Mouse (Mus musculus) subcutaneous adipose tissue, adult 2 months (tissue): ENCODE data around the gene Calhm5. TPM values are rescaled to one million over a fixed set of nuclear protein-coding genes. Genes with fewer than 3 reads are reported as not detected.

Source experiments
- polyA plus RNA-seq: library from polyadenylated mRNA; depleted of rRNA; stranded (reverse); fragments of >200 nt; gene quantifications from 2 replicates; pipeline ENCODE4 v1.2.3, GENCODE M21; 2012; ENCODE audit warnings: low replicate concordance; rRNA removed

The Calhm5 gene
- 0.77 and 1.5 TPM in 2 replicates for polyA plus RNA-seq

DNA sequence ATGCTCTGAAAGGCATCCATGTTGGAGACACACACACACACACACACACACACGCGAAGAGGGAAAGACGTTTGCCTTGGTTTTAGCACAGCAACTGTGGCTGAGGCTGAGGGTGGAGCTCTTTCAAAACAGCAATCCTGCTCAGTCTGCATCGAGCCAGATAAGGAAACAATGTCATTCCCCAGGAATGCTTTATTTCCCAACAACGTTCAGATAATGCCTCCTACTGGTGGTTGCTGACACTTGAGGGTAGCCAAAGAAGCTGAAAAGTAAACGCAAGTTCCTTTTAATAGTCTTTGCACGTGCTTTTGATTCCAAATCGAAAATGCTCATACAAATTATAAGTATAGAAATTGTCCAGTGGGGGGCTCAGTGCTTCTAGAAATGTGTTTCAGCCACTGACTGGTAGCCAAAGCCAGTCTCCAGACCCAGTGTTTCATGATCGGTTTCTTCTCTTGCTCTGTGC is at the start of gene Calhm5:
Gene Calhm5 (minus strand): TSS at position 102 of the 466 bp plus-strand sequence.

DNA sequence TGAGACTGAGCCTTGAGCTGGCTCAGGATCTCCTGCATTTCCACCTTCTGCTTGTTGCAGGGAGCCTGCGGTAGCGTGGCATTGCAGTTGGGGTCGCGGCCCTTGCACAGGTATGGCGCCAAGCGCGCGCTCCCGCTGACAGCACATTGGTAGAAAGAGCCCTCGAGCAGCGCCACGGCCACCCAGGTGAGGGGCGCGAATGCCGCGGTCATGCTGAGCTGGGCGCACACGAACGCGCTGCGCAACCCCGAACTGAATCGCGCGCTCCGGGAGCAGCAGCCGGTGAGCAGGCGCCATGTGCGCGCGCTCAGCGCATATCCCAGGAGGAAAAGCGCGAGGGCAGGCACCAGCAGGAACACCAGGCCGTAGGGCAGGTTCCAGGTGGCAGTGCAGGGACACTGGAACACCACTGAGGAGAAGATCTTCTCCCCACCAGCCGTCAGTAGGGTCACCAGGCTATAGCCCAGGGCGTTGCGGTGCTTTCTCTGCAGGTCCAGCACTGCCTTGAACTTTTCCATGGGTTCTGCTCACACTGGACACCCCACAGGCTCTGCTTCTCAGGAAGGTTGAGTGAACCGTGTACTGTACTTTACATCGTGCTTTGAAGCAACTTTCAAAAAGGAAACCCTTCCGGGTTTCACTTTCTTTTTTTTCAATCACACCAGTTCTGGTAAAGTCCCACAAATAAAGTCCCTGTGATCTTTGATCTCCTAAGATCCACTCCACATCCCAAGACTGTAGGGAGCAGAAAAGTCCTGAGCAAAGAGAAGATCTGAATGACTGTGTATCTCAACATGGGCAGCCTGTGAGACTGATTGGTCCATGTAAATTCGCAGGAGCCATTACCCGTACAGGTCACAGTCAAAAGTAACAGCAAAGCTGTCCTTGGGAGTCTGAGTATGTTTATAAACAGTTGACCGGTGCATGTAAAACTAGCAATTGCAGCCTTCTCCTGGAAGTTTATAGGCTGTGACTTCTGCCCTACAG is 31.4 kb upstream of the Calhm5 start, which contains the start of gene Calhm6:
Gene Calhm6 (minus strand): TSS at position 593 of the 987 bp plus-strand sequence.

DNA sequence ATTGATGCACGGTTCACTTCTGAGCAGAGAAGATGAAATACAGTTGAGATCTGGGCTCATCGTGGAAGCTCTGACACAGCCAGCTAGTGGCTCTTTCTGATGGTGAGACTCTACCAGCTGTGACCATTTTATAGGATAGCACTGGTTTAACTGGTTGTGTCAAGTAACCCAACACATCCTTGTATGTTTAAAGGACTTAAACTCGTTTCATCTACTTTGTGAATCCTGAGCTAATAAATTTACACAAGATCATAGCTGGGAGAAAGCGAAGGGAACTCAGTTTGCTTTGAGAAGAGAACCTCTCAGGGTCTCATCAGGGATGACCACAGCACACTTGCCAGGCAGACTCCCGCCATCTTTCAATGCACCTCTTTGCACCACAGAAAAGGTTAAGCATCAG is 52.1 kb downstream of the Calhm5 start, which contains the start of gene Calhm4:
Gene Calhm4 (minus strand): TSS at position 101 of the 400 bp plus-strand sequence.

Other genes with a start within 250 kb of the Calhm5 start
- gene Sult3a1, start 238.8 kb downstream of the Calhm5 start, polyA plus RNA-seq: not detected in 2 replicates
- gene Rsph4a, start 191.4 kb downstream of the Calhm5 start, polyA plus RNA-seq: 0.04 TPM in 1 of 2 replicates, not detected in the other
- gene Zup1, start 145.2 kb downstream of the Calhm5 start, polyA plus RNA-seq: 6.0 and 7.0 TPM in 2 replicates
- 24.1 and 38.3 TPM in 2 replicates for gene Rwdd1, start 76.9 kb downstream of the Calhm5 start, polyA plus RNA-seq
- not detected in 2 replicates for gene Trappc3l, start 58.9 kb downstream of the Calhm5 start, polyA plus RNA-seq
- gene Calhm4, start 52.2 kb downstream of the Calhm5 start, polyA plus RNA-seq: not detected in 2 replicates
- 3.8 and 6.0 TPM in 2 replicates for gene Calhm6, start 31.5 kb upstream of the Calhm5 start, polyA plus RNA-seq
- gene Dse, start 111.2 kb upstream of the Calhm5 start, polyA plus RNA-seq: 37.9 and 38.1 TPM in 2 replicates
- gene Tspyl1, start 185.7 kb upstream of the Calhm5 start, polyA plus RNA-seq: 28.3 and 47.5 TPM in 2 replicates
- 3.4 and 10.3 TPM in 2 replicates for gene Tspyl4, start 200.9 kb upstream of the Calhm5 start, polyA plus RNA-seq